Mouse (Mus musculus) spleen, adult 2 months (tissue): ENCODE data around the gene Efcab11. TPM values are rescaled to one million over a fixed set of nuclear protein-coding genes. Genes with fewer than 3 reads are reported as not detected.

ENCODE experiments used
- DNase-seq, 2 experiments: peaks; one replicate each; pipeline versions ENCODE4 v3.0.0 to v3.0.0-alpha.2; 2012 to 2021; ENCODE audit warnings: low spot score in 2 of 2, low read depth in 1 of 2
- H3K27ac ChIP-seq: fragments of 200-500 bp; 2 replicates; pipeline ENCODE4 v1.5.1; 2012; ENCODE audit warnings: low read length, inconsistent platforms; ENCODE audit not compliant: insufficient read depth
- H3K27me3 ChIP-seq: fragments of 200-500 bp; 2 replicates; pipeline ENCODE4 v1.6.1; 2012; ENCODE audit warnings: mild to moderate bottlenecking, moderate library complexity, low read length, inconsistent platforms; ENCODE audit not compliant: control insufficient read depth, insufficient read depth
- H3K36me3 ChIP-seq: fragments of 200-500 bp; 2 replicates; pipeline ENCODE4 v1.6.1; 2012; ENCODE audit warnings: mild to moderate bottlenecking, low read length, inconsistent platforms; ENCODE audit not compliant: control insufficient read depth, insufficient read depth
- H3K4me1 ChIP-seq: fragments of 200-500 bp; 2 replicates; pipeline ENCODE4 v1.6.1; 2011; ENCODE audit warnings: inconsistent platforms; ENCODE audit not compliant: control insufficient read depth, insufficient read depth, insufficient read length
- H3K4me3 ChIP-seq: fragments of 200-500 bp; 2 replicates; pipeline ENCODE4 v1.5.1; 2011; ENCODE audit warnings: mild to moderate bottlenecking, inconsistent platforms; ENCODE audit not compliant: insufficient read depth, insufficient read length; ENCODE audit errors: extremely low read depth
- CTCF ChIP-seq: fragments of 200-500 bp; IDR thresholded peaks from 2 replicates; pipeline ENCODE4 v1.5.1; 2011; ENCODE audit warnings: mild to moderate bottlenecking, inconsistent platforms; ENCODE audit not compliant: insufficient read depth, insufficient read length, insufficient replicate concordance; ENCODE audit errors: extremely low read depth
- POLR2A ChIP-seq: fragments of 200-500 bp; IDR thresholded peaks from 2 replicates; pipeline ENCODE4 v1.6.1; 2011; ENCODE audit warnings: low read depth, low read length, inconsistent platforms
- WGBS: fragments of 180-500 bp; shearing (Covaris S2); methylation state at CpG from one replicate; pipeline ENCODE4 v1.1.7; 2018; 5-methylcytosine and 5-hydroxymethylcytosine counted together
- polyA plus RNA-seq: library from polyadenylated mRNA; depleted of rRNA; stranded (reverse); fragments of >200 nt; gene quantifications from 2 replicates; pipeline ENCODE4 v1.2.3, GENCODE M21; 2012; rRNA removed

The Efcab11 gene
- polyA plus RNA-seq, 1 experiment = 0.34 TPM

DNA sequence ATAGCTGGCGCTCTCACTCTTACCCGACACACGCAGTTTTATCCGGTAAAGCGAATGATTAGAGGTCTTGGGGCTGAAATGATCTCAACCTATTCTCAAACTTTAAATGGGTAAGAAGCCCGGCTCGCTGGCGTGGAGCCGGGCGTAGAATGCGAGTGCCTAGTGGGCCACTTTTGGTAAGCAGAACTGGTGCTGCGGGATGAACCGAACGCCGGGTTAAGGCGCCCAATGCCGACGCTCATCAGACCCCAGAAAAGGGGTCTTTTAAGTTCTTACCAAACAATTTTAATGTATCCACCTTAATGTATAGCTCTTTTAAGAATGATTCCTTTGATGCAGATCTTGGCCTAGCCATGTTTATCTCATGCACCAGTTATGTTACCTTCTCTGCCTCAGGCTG is 238.8 kb downstream of the Efcab11 start:
- Histone ChIP-seq H3K4me3 (no peak overlapping the region), H3K36me3 (peaks cover 4% of the 10 kb centered on the region; the same call in 1 of the 2 replicates), H3K4me1 (peaks cover 26% of the 10 kb centered on the region), H3K27me3 (no peaks in the 10 kb centered on the region), H3K27ac (no peak overlapping the region; the same call in 1 of the 2 replicates)
- WGBS = 91% methylated on average over 18 of the region's 18 CpGs
- peak in 1 of 2 experiments; percentile 41 for DNase-seq
- no peak for TF ChIP-seq POLR2A
- TF ChIP-seq CTCF = no peak

DNA sequence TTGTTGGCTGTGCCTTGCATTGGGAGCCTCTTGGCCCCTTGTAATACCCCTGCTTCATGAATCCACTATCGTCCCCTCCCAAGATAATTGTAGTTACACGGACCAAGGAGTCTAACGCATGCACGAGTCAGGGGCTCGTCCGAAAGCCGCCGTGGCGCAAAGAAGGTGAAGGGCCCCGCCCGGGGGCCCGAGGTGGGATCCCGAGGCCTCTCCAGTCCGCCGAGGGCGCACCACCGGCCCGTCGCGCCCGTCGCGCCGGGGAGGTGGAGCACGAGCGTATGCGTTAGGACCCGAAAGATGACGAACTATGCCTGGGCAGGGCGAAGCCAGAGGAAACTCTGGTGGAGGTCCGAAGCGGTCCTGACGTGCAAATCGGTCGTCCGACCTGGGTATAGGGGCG is 239.3 kb downstream of the Efcab11 start:
- 96% methylated on average over 37 of the region's 37 CpGs for WGBS
- TF ChIP-seq POLR2A = no peak
- no peak for TF ChIP-seq CTCF
- Histone ChIP-seq H3K27me3 (no peaks in the 10 kb centered on the region), H3K36me3 (peaks cover 4% of the 10 kb centered on the region; the same call in 1 of the 2 replicates), H3K4me1 (peaks cover 29% of the 10 kb centered on the region), H3K4me3 (no peak overlapping the region), H3K27ac (0 out of 2 replicates have a peak overlapping the region, but pooled peaks have one; percentile 94)
- no peak for DNase-seq

Other genes with a start within 250 kb of the Efcab11 start
- 8.8 and 12.3 TPM in 2 replicates for gene Tdp1, start 78 bp upstream of the Efcab11 start, polyA plus RNA-seq
- gene Kcnk13, start 80.1 kb upstream of the Efcab11 start, polyA plus RNA-seq = 2.8 and 3.4 TPM in 2 replicates
- gene Psmc1, start 225.7 kb upstream of the Efcab11 start, polyA plus RNA-seq = 14.9 and 17.7 TPM in 2 replicates